In the genomic region with DNA sequence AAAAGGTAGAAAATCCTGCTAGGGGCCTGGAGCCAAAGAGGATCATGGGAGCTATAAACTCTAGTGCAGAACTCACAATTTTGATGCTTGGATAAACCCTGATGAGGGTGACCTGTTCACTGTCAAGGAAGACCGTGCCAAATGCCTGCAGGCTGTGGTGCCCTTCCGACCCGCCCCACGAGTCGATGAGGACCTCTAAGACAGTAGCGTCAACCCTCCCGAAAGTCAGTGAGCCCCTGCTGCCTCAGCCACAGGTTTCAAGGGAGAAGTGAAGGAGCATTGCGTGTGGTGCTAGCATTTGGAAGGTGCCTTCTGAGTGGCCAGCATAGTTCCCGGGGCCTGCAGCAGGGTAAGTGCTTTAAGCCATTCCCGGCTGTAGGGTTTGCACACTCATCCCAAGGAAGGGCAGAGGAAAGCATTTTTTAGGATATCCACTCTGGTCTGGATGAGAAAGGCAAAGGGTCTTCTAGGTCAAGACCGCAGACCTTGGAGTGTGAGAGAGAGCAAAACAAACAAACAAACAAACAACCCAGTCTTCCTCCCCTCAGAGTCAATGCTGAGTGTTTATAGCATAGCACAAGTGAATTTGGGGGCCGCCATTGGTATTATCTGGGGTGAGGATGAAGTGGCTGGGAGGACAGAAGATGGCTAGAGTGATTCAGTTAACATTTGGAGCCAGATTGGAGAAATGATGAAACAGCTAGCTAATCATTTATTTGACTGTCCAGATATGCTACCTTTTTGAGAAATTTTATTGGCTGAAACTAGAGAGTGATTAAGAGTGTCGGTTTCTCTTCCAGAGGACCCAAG, we compare ENCODE assay signal across 24 mouse cellular contexts. TPM values are rescaled to one million over a fixed set of nuclear protein-coding genes. Genes with fewer than 3 reads are reported as not detected.
DNase-seq lines count a peak whose midpoint lies in the region; ATAC-seq and TF ChIP-seq lines count a peak whose summit lies in the region.
"Had no signal": no experiment of that assay in that cellular context is flagged by ENCODE, and none has a peak within 500 bp of the region (broad histone marks: within the 10 kb centered on the region; RNA-seq: fewer than 3 reads in every experiment).

No protein-coding gene starts in this region.

- H3K27me3 ChIP-seq in kidney, postnatal 0 days (ENCODE audit: insufficient read depth, low read length) = no peaks in the 10 kb centered on the region
- H3K27me3 ChIP-seq in stomach, embryonic 14.5 days (ENCODE audit: control insufficient read depth, insufficient read depth, low read length) = no peaks in the 10 kb centered on the region
- H3K27me3 ChIP-seq: forebrain, embryonic 15.5 days; limb, embryonic 15.5 days; midbrain, embryonic 15.5 days; Patski had no signal

- H3K4me3 ChIP-seq in kidney, postnatal 0 days (replicated peaks; ENCODE audit: low read depth, low read length) = no peak overlapping the region
- no peak overlapping the region for H3K4me3 ChIP-seq in stomach, embryonic 14.5 days (ENCODE audit: low read depth, low read length)
- H3K4me3 ChIP-seq: embryonic facial prominence, embryonic 10.5 days; forebrain, embryonic 15.5 days; left cerebral cortex, adult 2 months; limb, embryonic 15.5 days; midbrain, embryonic 15.5 days had no signal

- no peak for DNase-seq in frontal cortex, postnatal 36 days (ENCODE audit: low spot score in 2 of 2)
- no peak for DNase-seq in kidney, postnatal 0 days (ENCODE audit: low spot score)
- no peak for DNase-seq in kidney, postnatal 10 days
- DNase-seq in testis, postnatal 10 days (ENCODE audit: low spot score) = peak; percentile 58
- no peak for DNase-seq in testis, postnatal 14 days (ENCODE audit: low spot score)
- no peak for DNase-seq in left cerebral cortex, postnatal 14 days (ENCODE audit: low spot score in 2 of 2)
- DNase-seq: cerebellum, adult 9-11 months; gastrocnemius, postnatal 36 days; right cerebral cortex, adult 18-20 months had no signal

- no peak overlapping the region for H3K9ac ChIP-seq in kidney, postnatal 0 days (ENCODE audit: low read depth, low read length)
- no peak overlapping the region for H3K9ac ChIP-seq in stomach, embryonic 14.5 days (replicated peaks; ENCODE audit: low read depth, low read length)
- H3K9ac ChIP-seq: forebrain, embryonic 15.5 days; limb, embryonic 15.5 days; midbrain, embryonic 15.5 days had no signal

- H3K4me2 ChIP-seq in kidney, postnatal 0 days (ENCODE audit: low read length) = no peak overlapping the region
- no peak overlapping the region for H3K4me2 ChIP-seq in stomach, embryonic 14.5 days (replicated peaks; ENCODE audit: low read depth, low read length)
- H3K4me2 ChIP-seq: forebrain, embryonic 15.5 days; limb, embryonic 15.5 days; midbrain, embryonic 15.5 days had no signal

- WGBS in kidney, postnatal 0 days = 72% methylated on average over 13 of the region's 13 CpGs
- WGBS in stomach, embryonic 14.5 days = 71% methylated on average over 13 of the region's 13 CpGs

- no peak for TF ChIP-seq CTCF in kidney, postnatal 0 days (IDR thresholded peaks at IDR 0.05; ENCODE audit: low read depth)

- no peak overlapping the region for H3K27ac ChIP-seq in kidney, postnatal 0 days
- no peak overlapping the region for H3K27ac ChIP-seq in stomach, embryonic 14.5 days (ENCODE audit: low read length)
- H3K27ac ChIP-seq: embryonic facial prominence, embryonic 10.5 days; forebrain, embryonic 15.5 days; left cerebral cortex, adult 2 months; limb, embryonic 15.5 days; midbrain, embryonic 15.5 days had no signal

- no peaks in the 10 kb centered on the region for H3K4me1 ChIP-seq in kidney, postnatal 0 days (replicated peaks; ENCODE audit: insufficient read depth, low read length)
- H3K4me1 ChIP-seq in stomach, embryonic 14.5 days (ENCODE audit: control insufficient read depth, insufficient read depth, low read length) = no peaks in the 10 kb centered on the region
- H3K4me1 ChIP-seq: embryonic facial prominence, embryonic 10.5 days; forebrain, embryonic 15.5 days; limb, embryonic 15.5 days; midbrain, embryonic 15.5 days had no signal

- intact Hi-C loops in left cerebral cortex, postnatal 14 days (cut with DNase I) = loop anchor here (5.0 kb wide), 1 partner anchor 135 kb away; no protein-coding TSS in a partner anchor

- ATAC-seq in frontal cortex, adult (ENCODE audit: low TSS enrichment) = 0 out of 2 replicates have a peak, but pooled peaks have one; percentile 0
- ATAC-seq in kidney, postnatal 0 days (replicated peaks; ENCODE audit: low FRiP score, low read depth) = 0 out of 2 replicates have a peak, but pooled peaks have one; percentile 3
- 0 out of 2 replicates have a peak, but pooled peaks have one; percentile 12 for ATAC-seq in stomach, embryonic 14.5 days (ENCODE audit: insufficient number of reproducible peaks, insufficient read depth, low FRiP score, low read depth)
- ATAC-seq: forebrain, embryonic 15.5 days; midbrain, embryonic 15.5 days had no signal

- 0 out of 2 replicates have a peak, but pooled peaks cover 22% of the 10 kb centered on the region for H3K9me3 ChIP-seq in kidney, postnatal 0 days (replicated peaks; ENCODE audit: low read length)
- H3K9me3 ChIP-seq in stomach, embryonic 14.5 days (ENCODE audit: control insufficient read depth, low read depth, low read length) = peaks cover 67% of the 10 kb centered on the region

- H3K36me3 ChIP-seq in kidney, postnatal 0 days (ENCODE audit: insufficient read depth, low read length) = no peaks in the 10 kb centered on the region
- no peaks in the 10 kb centered on the region for H3K36me3 ChIP-seq in stomach, embryonic 14.5 days (ENCODE audit: control insufficient read depth, insufficient read depth, low read length)
- H3K36me3 ChIP-seq: embryonic facial prominence, embryonic 10.5 days; forebrain, embryonic 15.5 days; limb, embryonic 15.5 days; midbrain, embryonic 15.5 days had no signal

RNA-seq across cellular contexts. Expression of a gene that starts 9.6 kb away (rescaled TPM):
- polyA plus RNA-seq in kidney, postnatal 0 days (2015; fragmentation: Nextera tagmentation; extraction: Ambion mirVana) = not detected in 2 replicates
- not detected in 2 replicates for polyA plus RNA-seq in stomach, embryonic 14.5 days (2014; fragmentation: Nextera tagmentation; extraction: Ambion mirVana)
- total RNA-seq in left cerebral cortex, postnatal 14 days (2021) = under 1 TPM; 0.61 to 0.68 TPM
- total RNA-seq: adrenal gland, adult 18-20 months; adrenal gland, postnatal 36 days; gastrocnemius, postnatal 36 days; heart, postnatal 14 days had no signal
- polyA plus RNA-seq: embryonic facial prominence, embryonic 10.5 days; hindbrain, embryonic 11.5 days; intestine, postnatal 0 days; kidney, embryonic 16.5 days; limb, embryonic 15.5 days; urinary bladder, adult 2 months had no signal

RNA-seq across cellular contexts. Expression of a gene that starts 9.7 kb away (rescaled TPM):
- polyA plus RNA-seq in kidney, postnatal 0 days (2015; fragmentation: Nextera tagmentation; extraction: Ambion mirVana) = 56.3 and 62.7 TPM in 2 replicates
- 202 and 211 TPM in 2 replicates for polyA plus RNA-seq in stomach, embryonic 14.5 days (2014; fragmentation: Nextera tagmentation; extraction: Ambion mirVana)
- total RNA-seq in left cerebral cortex, postnatal 14 days (2021) = 10 to 100 TPM; 36.8 to 38.3 TPM
